Mouse (Mus musculus): Measurements from ENCODE around the gene Aadat. TPM values are rescaled to one million over a fixed set of nuclear protein-coding genes. Genes with fewer than 3 reads are reported as not detected.
"Not testable (repeated sequence)": the region's sequence is repeated elsewhere in the genome, so short reads cannot be mapped to it uniquely, and the experiment has no call there.

Gene Aadat
- total RNA-seq (2021): under 1 TPM; 0.24 to 0.63 TPM
- long read RNA-seq, experiment 1: 0 reads
- long read RNA-seq, experiment 2, partial matches to known transcripts: 0 of 1 reads
- long read RNA-seq, experiment 2, other reads (novel, unspliced or antisense): 0 of 1 reads

DNA sequence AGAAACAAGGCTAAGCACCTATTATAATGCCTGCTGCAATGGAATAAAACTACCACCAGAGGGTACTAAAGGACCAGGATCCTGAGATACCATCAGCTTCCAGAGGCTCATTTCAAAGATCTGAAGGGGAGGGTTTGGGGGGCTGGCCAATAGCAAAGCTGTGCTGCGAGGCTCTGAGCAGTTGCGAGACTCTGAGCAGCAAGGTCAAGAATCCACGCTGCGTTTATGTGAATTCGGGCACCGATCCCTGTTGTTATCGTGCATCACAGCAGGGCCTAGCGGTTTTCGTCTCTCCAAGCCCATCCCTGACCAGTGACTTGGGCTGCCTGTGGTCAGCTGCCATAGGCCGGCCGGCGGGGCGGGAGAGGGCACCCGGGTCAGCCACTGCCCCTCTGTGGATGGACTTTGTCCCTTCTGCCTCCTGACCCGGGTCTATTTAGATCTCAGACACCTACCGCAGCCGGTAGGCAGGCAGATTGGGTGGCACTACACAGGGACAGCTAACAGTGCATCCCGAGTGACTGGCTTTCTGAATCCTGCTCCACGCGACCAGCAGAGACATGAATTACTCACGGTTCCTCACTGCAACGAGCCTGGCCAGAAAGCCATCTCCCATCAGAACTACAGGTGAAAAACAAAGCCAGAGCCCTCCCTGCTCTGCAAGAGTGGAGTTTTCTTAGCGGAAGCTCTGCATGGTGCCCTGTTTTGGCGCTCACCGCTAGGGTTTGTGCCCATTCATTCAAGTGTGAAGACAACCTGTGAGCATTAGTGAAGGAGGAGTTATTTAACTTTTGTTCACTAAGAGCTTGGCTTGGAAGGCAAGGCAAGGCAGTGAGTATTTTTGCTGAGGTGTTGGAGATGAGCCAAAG, at the start of gene Aadat:
Gene Aadat (plus strand): TSS at position 280 of the 869 bp plus-strand sequence.
- DNase-seq (ENCODE audit: low spot score in 2 of 2): peak; percentile 76 to 89
- intact Hi-C loops (cut with DNase I): loop anchor here (2.0 to 10.0 kb wide), 5 partner anchors 86 to 1009 kb away; partner anchors contain the start of gene Clcn3

DNA sequence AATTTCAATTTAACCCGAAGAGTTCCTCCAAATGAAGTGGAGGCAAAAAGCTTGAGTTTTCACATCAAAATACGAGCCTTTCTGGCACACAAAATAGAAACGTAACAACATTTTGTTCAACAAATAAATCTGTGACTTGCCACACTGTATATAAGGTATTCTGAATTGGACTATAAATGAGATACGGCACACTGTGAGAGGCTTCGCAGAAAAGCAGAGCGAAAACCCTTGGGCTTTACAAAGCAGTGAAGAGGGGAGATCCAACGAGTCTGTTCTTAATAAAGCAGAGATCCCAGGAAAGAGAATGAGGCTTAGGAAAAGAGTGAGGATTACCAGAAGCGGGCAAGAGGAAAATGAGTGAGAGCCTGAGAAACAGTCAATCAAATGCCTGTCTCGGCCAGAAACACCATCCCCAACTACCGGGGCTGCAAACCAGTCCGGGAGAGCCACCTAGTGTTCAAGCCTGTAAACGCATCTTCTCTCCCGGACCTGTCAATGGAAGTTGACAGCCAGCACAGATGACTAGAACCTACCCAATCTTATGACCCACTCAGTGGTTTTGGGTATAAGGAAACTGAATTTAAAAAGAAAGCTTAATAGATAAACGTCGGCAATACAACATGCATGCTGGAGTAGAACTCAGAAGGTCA, 38.9 kb upstream of the Aadat start:
- intact Hi-C loops (cut with DNase I): loop anchor here (2.0 kb wide), 1 partner anchor 1900 kb away; no protein-coding TSS in a partner anchor

DNA sequence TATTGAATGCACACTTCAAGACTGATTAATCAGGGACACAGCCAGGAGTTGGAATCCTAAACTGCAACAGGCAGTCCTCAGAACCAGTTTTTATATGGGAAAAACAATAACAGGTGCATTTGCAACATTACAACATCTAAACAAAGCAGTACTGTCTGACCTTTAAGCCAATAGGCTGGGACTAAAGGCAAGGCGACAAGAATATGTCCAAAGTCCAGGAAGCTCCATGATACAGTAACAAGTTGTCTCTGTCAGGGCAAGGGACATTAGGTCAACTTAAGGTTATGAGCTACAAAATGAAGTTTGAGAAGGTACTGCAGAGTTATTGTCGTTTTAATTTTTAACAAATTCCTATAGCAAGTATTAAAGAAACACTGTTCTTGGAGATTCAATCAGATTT, 15.6 kb upstream of the Aadat start:
- DNase-seq (ENCODE audit: low spot score in 2 of 2): no peak
- intact Hi-C loops (cut with DNase I): no loop called here

More for the DNA sequence above, 38.9 kb upstream of the Aadat start:
- peak; percentile 71 to 85 for DNase-seq (ENCODE audit: low spot score in 2 of 2)

DNA sequence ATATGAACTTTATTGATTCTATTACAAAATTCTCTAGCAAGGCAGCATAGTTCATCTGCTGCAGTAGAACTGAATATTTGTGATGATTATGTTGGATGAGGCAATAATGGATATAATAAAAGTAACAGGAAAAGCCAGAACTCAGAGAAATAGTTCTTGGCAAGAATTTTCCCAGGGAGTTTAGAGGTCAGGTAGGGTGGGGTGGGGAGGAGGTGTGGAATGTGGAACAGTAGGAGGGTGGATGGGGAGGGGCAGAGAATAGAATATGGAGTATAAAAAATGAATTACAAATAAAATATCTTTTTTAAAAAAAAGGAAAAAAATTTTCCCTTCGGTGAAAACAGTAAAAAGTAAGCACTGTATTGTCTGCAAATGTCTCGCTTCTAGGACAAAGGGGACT, 13.9 kb upstream of the Aadat start:
- intact Hi-C loops (cut with DNase I): no loop called here
- no peak for DNase-seq (ENCODE audit: low spot score in 2 of 2)

DNA sequence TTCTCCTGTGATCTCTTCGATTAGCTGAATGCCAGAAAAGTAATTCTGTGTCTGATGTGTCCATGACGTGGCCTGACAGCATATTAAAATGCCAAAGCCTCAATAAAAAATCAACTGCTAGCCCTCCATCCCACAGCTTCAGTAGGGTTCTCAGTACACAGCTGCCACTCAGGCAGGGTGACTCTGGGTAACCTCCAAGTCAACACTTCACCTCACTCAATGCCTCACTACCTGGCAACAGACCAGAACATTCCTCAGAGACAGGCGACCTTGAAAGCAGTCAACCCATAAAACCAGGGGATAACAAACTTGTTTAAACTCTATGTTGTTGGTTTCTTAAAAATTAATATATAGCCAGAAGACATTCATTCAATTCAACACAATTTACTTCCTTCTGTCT, 13.3 kb upstream of the Aadat start:
- intact Hi-C loops (cut with DNase I): no loop called here
- DNase-seq (ENCODE audit: low spot score in 2 of 2): no peak

DNA sequence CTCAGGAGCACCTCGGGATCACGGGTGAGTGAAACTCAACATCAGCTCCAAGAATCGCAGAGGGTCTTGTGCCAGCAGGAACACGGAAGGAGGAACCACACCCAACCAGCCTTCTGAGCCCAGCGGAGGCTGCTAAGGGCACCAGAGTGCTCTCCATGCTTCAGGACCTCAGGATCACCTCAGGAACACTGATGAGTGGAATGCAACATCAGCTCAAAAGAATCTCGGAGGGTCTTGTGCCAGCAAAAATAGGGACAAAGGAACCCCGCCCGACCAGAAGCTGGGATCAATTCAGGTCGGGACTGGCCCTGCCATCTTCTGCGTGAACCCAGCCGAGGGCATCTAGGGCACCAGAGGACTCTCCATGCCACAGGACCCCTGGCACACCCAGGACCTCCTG, 11.1 kb upstream of the Aadat start:
- DNase-seq (ENCODE audit: low spot score in 2 of 2): no peak
- intact Hi-C loops (cut with DNase I): no loop called here

DNA sequence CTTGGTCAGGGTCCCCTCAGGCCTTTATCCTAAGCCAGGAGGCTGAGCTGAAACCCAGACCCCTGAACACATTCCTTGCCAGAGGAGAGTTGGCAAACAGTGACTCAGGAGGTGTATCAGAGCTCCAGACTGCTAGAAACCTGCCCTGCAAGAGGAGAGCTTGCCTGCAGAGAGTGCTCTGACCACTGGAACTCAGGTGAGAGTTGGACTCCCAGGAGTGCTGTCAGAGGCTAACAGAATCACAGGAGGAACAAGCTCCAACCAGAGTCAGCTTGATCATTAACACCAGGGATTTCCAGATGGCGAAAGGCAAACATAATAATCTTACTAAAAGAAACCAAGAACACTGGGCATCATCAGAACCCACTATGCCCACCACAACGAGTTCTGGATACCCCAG, 10.7 kb upstream of the Aadat start:
- intact Hi-C loops (cut with DNase I); DNase-seq (ENCODE audit: low spot score in 2 of 2): not testable (repeated sequence)

DNA sequence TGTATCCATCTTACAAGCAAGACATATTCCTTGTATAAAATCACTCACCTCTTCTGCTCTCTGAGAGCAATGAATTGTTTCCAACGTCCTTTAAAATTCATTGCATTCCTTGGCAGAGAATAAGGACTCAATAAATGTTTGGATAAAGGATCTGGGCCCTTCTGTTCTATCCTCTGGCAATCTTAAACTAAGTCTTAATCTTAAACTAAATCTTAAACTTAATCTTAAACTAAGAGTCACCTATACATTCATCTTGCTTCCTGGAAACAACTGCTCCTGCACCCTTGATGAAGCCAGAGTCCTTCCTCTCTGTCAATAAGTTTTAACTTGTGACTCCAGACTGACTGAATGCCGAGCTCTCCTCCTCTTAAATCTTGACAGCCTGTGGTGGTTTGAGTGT, 2.6 kb upstream of the Aadat start, which contains the start of gene Gm10283:
Gene Gm10283 (minus strand): TSS at position 101 of the 400 bp plus-strand sequence.
- intact Hi-C loops (cut with DNase I): loop anchor here (10.0 kb wide), 3 partner anchors 112 to 1012 kb away; partner anchors contain the start of gene Clcn3
- no peak for DNase-seq (ENCODE audit: low spot score in 2 of 2)

DNA sequence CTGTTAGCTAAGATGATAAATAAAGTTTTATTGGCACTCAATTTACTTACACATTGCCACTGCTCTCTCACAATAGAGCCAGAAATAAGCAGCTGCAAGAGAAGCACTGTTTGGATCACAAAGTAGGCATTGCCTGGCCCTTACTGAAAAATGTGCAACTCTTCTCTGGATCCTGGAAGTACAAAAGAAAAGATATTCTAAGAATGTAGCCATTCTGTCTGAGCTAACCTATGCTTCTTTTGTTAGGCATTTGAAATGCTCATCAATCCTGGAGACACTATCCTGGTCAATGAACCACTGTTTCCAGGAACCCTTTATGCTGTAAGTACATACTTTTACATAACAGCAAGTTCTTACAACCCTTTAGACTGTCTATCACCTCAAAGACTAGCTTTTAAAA, 12.6 kb downstream of the Aadat start:
- no peak for DNase-seq (ENCODE audit: low spot score in 2 of 2)
- intact Hi-C loops (cut with DNase I): no loop called here

DNA sequence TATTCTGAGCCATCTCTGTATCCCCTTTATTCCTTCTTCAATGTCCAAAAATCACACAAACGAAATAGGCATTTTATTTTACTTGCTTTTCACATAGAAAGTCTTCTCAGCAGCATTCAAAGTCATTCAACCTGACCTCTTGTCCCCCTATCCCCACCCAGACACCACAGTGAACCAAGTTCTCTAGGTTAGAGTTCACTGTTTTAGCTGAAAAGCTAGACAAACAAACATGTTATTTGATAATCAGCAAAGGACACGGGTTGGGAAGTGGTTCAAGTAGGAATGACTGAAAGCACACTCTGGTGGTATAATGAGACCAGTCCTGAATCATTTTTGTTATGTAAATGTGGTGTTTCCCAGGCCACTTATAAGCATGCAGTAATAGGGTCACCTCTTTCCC, 29.2 kb downstream of the Aadat start:
- intact Hi-C loops (cut with DNase I): no loop called here
- no peak for DNase-seq (ENCODE audit: low spot score in 2 of 2)

DNA sequence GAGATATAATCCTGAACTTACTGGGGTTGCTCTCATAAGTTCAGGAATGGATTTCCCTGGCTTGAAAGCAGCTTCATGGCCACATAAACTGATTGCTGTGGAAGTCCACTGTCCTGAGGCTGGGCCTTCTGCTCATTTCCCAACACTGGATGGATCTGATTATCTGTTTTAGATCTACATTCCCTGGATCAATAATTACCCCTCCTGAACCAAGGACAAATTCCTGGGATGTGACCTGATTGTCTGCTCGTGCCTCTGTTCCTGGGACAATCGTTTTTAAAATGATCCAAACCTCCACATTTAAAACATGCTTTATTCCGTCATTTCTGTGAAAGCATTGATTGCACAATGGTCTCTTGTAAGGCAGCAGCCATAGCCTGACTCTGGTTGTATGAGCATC, 61.1 kb downstream of the Aadat start:
- no peak for DNase-seq (ENCODE audit: low spot score in 2 of 2)
- intact Hi-C loops (cut with DNase I): no loop called here

DNA sequence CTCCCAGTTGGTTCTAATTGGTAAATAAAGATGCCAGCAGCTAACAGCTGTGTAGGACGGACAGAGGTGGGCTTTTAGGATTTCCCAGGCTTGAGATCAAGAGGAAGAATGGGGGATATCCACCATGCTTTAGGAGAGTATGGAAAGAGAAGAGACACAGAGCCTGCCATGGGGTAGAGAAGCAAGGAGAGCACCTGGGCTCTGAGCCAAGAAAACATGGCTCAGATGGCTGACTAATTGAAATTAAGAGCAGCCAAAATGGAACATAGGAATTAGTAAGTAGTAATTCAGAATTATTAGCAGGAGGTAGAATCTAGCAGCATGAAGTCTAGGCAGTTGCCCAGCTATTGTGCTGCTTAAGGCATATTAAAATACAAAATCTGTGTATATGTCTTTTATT, 71.5 kb downstream of the Aadat start:
- intact Hi-C loops (cut with DNase I): no loop called here
- no peak for DNase-seq (ENCODE audit: low spot score in 2 of 2)

DNA sequence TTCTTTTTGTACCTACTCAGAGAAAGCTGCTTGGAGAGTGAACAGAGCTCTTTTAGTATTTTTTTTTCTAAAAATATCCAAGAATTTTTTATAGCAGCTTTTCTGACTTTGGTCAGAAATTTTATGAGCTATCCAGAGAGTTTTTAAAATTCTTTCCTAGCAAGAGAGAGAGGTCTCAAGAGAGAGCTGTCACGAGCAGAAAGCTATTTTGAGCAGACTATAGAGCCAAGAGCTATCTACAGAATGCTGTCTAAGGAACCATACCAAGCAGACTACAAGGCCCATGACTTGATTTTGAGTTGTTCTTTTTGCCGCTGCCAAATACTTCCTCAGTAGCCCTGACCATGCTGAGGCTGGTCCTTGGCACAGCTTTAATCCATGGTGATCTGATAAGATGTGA, 77.6 kb downstream of the Aadat start:
- DNase-seq (ENCODE audit: low spot score in 2 of 2): peak in 1 of 2 experiments; percentile 4
- intact Hi-C loops (cut with DNase I): no loop called here

DNA sequence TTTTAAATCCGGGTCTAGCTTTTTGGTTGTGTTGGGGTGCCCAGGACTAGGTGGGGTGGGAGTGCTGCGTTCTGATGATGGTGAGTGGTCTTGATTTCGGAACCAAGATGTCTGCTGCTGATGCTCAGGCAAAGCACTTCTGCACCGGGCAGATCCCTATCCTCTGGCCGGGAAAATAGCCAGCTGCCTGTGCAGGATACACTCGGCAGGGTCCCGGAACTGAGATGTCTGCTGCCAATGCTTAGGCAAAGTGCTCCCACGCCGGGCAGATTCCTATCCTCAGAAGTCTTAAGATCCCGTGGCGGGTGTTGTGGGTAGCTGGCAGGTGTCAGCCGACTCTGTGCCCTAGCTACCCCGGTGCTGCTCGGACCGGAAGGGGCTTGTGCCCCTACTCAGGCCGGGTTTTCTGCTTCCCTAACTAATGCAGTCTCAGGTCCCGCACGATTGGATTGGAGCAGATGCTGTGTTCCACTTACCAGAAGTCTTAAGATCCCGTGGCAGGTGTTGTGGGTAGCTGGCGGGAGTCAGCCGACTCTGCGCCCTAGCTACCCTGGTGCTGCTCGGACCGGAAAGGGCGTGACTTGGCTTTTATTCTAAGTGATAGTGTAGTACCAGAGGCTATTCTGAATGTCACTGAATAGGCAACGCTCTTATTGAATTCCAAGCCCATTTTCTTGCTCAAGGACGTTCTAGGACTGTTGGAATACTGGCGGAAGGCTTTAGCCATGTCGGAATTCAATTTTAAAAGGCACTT, 85.8 kb downstream of the Aadat start:
- intact Hi-C loops (cut with DNase I): loop anchor here (5.0 kb wide), 1 partner anchor 84 kb away; the partner anchor contains the start of gene Aadat
- DNase-seq (ENCODE audit: low spot score in 2 of 2): not testable (repeated sequence)

DNA sequence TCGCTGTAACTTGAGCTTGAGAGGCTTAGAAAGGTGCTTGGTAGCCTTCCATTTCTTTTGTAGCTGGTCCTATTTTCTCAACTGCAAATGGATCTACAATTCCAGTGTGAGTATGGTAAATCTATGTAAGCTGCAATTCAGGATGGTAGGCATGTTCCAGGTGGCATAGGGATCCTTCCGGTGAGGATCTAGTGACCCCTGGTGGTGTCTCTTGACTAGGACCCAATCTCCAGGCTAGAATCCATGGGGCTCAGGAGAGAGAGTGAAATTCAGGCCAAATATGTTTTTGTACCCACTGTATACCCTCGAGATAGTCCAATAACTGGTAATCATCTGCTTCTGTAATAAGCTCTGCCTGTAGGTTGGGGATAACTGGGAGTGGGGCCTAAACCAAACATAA, 89.0 kb downstream of the Aadat start:
- peak in 1 of 2 experiments; percentile 46 for DNase-seq (ENCODE audit: low spot score in 2 of 2)
- intact Hi-C loops (cut with DNase I): loop anchor here (5.0 kb wide), 1 partner anchor 87 kb away; the partner anchor contains the start of gene Aadat

Other genes starting within 250 kb of the Aadat start
- not detected for gene Gm10283, start 2.7 kb upstream of the Aadat start, total RNA-seq (2021)
- 10 to 100 TPM; 44.5 to 47.5 TPM for gene Mfap3l, start 126.9 kb downstream of the Aadat start, total RNA-seq (2021)

All from left cerebral cortex, postnatal 14 days (tissue).